Mouse (Mus musculus) kidney, postnatal 0 days (tissue): ENCODE measurements around the gene Mettl21e. TPM values are rescaled to one million over a fixed set of nuclear protein-coding genes. Genes with fewer than 3 reads are reported as not detected.

ENCODE experiments used
- ATAC-seq: fragments of 200-750 bp; cut with Nextera tagmentation; replicated peaks from 2 replicates; pipeline ENCODE4 v1.8.0; 2017; ENCODE audit warnings: low read depth, moderate number of reproducible peaks, moderate TSS enrichment, moderate library complexity; ENCODE audit not compliant: low FRiP score
- DNase-seq: peaks from one replicate; pipeline ENCODE4 v3.0.0-alpha.2; 2016; ENCODE audit warnings: low spot score
- H3K27ac ChIP-seq: fragments of 300-500 bp; sonication (generic); 2 replicates; pipeline ENCODE4 v1.5.1; 2014; ENCODE audit warnings: mild to moderate bottlenecking
- H3K27me3 ChIP-seq: fragments of 300-500 bp; sonication (generic); 2 replicates; pipeline ENCODE4 v1.6.1; 2014; ENCODE audit warnings: low read length, mixed read lengths; ENCODE audit not compliant: insufficient read depth
- H3K36me3 ChIP-seq: fragments of 300-500 bp; sonication (generic); 2 replicates; pipeline ENCODE4 v1.6.1; 2014; ENCODE audit warnings: low read length, mixed read lengths; ENCODE audit not compliant: insufficient read depth
- H3K4me1 ChIP-seq: fragments of 300-500 bp; sonication (generic); replicated peaks from 2 replicates; pipeline ENCODE4 v1.6.1; 2014; ENCODE audit warnings: antibody characterized with exemption, low read length, mixed read lengths; ENCODE audit not compliant: insufficient read depth
- H3K4me2 ChIP-seq: fragments of 300-500 bp; sonication (generic); 2 replicates; pipeline ENCODE4 v1.6.1; 2014; ENCODE audit warnings: mild to moderate bottlenecking, low read length, moderate library complexity, mixed read lengths
- H3K4me3 ChIP-seq: fragments of 300-500 bp; sonication (generic); replicated peaks from 2 replicates; pipeline ENCODE4 v1.5.1; 2014; ENCODE audit warnings: low read depth, low read length
- H3K9ac ChIP-seq: fragments of 300-500 bp; sonication (generic); 2 replicates; pipeline ENCODE4 v1.6.1; 2014; ENCODE audit warnings: low read depth, low read length
- H3K9me3 ChIP-seq: fragments of 300-500 bp; sonication (generic); replicated peaks from 2 replicates; pipeline ENCODE4 v1.6.1; 2016; ENCODE audit warnings: low read length, inconsistent platforms, mixed read lengths
- CTCF ChIP-seq: IDR thresholded peaks from 2 replicates; pipeline ENCODE4 v1.5.1; 2016; ENCODE audit warnings: antibody characterized with exemption, low read depth, mild to moderate bottlenecking, moderate library complexity
- WGBS: fragments of 180-500 bp; shearing (Covaris S2); extraction: QIAGEN DNeasy Blood & Tissue Kit; methylation state at CpG from one replicate; pipeline ENCODE4 v1.1.7; 2014; 5-methylcytosine and 5-hydroxymethylcytosine counted together
- polyA plus RNA-seq: library from polyadenylated mRNA; unstranded; fragments of >200 nt; fragmentation: Nextera tagmentation; extraction: Ambion mirVana; gene quantifications from 2 replicates; pipeline ENCODE4 v1.2.1, GENCODE M21; 2015

Gene Mettl21e
- polyA plus RNA-seq, 1 experiment from 2014 or later: not detected

- Histone ChIP-seq H3K4me3 (no peak overlapping the region), H3K27ac (no peak overlapping the region), H3K9ac (no peak overlapping the region), H3K9me3 (no peaks in the 10 kb centered on the region), H3K36me3 (no peaks in the 10 kb centered on the region), H3K4me2 (no peak overlapping the region), H3K27me3 (no peaks in the 10 kb centered on the region), H3K4me1 (no peaks in the 10 kb centered on the region)
- ATAC-seq (no peak), DNase-seq (no peak)
- 57% methylated on average over 2 of the region's 2 CpGs for WGBS
- no peak for TF ChIP-seq CTCF
Measured at GRCm38 (mm10) chr1:44217118-44217517, 1.6 kb downstream of the Mettl21e start.

DNA sequence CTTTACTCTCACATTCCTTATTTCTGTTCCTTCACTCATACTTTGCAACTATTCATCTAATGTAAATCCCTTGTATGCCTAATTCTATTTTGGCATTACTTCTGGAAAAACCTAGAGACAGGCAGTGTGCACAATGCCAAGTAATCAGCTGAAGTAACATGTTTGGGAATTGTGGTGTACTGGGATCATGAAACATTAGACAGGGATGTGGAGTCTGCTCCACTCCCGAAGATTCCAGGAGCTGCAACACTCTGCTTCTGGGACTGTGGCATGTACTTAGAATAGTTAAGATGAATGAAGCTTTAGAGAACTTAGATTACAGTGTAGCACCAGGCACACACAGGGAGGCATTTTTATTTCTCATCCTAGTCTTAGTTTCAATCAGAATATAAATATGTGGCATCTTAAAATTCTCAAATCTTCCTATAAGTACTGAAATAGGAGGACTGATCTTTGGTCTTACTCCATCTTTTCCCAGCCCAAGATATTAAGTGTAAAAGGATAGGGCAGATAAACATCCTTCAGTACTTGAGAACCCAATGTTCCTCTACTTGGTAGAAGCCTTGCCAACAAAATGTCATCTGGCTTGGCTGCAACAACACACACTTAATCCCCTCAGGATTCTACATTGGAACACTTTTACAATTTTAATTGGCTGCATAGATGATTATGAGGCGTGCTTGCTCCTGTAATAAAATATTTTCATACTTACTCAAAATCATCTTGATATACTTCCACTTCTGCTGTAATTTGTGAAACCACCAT is 2.2 kb downstream of the Mettl21e start:
- Histone ChIP-seq H3K4me3 (no peak overlapping the region), H3K9me3 (no peaks in the 10 kb centered on the region), H3K27ac (no peak overlapping the region), H3K27me3 (no peaks in the 10 kb centered on the region), H3K36me3 (no peaks in the 10 kb centered on the region), H3K9ac (no peak overlapping the region), H3K4me2 (no peak overlapping the region), H3K4me1 (no peaks in the 10 kb centered on the region)
- 55% methylated on average over 2 of the region's 2 CpGs for WGBS
- ATAC-seq: no peak
- no peak for TF ChIP-seq CTCF
- peak; percentile 25 for DNase-seq

GRCm38 (mm10) chr1:44214443-44214842 is 4.3 kb downstream of the Mettl21e start:
- WGBS: 53% methylated on average over 2 of the region's 2 CpGs
- Histone ChIP-seq H3K27ac (no peak overlapping the region), H3K4me1 (no peaks in the 10 kb centered on the region), H3K9ac (no peak overlapping the region), H3K4me2 (no peak overlapping the region), H3K9me3 (no peaks in the 10 kb centered on the region), H3K36me3 (no peaks in the 10 kb centered on the region), H3K4me3 (no peak overlapping the region), H3K27me3 (no peaks in the 10 kb centered on the region)
- TF ChIP-seq CTCF: no peak
- DNase-seq: no peak
- ATAC-seq: no peak

DNA sequence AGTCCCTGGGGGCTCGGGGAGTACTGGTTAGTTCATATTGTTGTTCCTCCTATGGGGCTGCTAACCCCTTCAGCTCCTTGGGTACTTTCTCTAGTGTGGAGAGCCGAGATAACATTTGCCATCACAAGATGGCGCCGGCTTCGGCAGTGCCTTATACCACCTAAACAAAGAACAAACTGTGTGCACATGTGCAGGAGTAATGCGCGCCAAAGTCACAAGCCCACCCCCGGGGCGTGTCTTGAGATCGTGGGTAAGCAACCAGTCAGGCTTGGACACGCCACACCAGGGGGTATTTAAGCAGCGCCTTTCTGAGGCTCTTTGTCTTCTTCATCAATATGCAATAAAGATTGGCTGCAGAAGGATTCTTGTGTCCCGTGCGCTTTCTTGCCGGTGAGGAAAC is 15.9 kb downstream of the Mettl21e start:
- ATAC-seq (no peak), DNase-seq (no peak)
- no peak overlapping the region for H3K4me3 ChIP-seq
- no peak for TF ChIP-seq CTCF
- no peaks in the 10 kb centered on the region for H3K36me3 ChIP-seq
- no peaks in the 10 kb centered on the region for H3K4me1 ChIP-seq
- no peaks in the 10 kb centered on the region for H3K27me3 ChIP-seq
- H3K9me3 ChIP-seq: no peaks in the 10 kb centered on the region
- H3K4me2 ChIP-seq: no peak overlapping the region
- no peak overlapping the region for H3K9ac ChIP-seq
- WGBS: 92% methylated on average over 15 of the region's 15 CpGs
- H3K27ac ChIP-seq: no peak overlapping the region

DNA sequence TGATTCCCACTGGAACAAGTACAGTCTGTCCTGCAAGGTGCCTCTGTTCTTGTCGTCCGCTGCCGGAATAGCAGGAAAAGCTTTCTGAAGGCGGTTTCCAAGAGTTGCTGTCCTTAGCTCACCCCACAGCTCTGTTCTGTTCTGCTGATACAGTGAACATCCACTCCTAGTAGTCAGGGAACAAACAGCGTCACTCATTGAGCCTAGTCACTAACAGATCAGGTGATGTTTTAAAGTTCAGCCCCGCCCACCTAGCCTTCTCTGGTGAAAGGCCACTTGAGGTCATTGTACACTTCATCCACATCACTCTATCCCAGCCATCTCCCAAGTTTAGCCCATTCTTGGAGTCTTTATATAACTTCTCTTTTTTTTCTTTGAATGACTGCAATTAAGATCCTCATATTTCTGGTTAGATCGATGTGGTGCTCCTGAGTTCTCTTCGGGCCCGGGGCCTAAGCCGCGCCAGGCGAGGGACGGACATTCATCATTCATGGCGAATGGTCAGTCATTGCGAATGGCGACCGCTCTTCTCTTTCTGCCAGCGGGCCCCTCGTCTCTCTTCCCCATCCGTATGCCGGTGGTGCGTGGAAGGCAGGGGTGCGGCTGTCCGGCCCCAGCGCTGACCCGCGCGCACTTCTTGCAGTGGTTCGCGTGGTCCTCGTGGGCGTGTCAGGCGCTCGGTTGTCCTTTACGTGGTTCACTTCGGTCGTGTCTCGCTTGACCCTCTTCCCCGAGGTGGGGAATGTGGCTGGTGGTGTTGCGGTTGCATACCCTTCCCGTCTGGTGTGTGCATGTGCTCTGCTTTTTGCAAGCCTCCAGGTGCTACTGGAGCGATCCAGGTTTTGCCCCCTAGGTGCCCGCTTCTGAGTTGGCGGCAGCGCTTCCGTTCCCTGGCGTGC is 20.2 kb downstream of the Mettl21e start:
- TF ChIP-seq CTCF: no peak
- no peaks in the 10 kb centered on the region for H3K36me3 ChIP-seq
- H3K27me3 ChIP-seq: no peaks in the 10 kb centered on the region
- DNase-seq (peak; percentile 7), ATAC-seq (peak; percentile 84)
- H3K27ac ChIP-seq: no peak overlapping the region
- H3K4me1 ChIP-seq: no peaks in the 10 kb centered on the region
- 0 out of 2 replicates have a peak overlapping the region, but pooled peaks have one; percentile 27 for H3K9ac ChIP-seq
- H3K4me3 ChIP-seq: peak overlapping the region; percentile 42
- H3K4me2 ChIP-seq: peak overlapping the region; percentile 85
- WGBS: 17% methylated on average over 47 of the region's 47 CpGs
- no peaks in the 10 kb centered on the region for H3K9me3 ChIP-seq

DNA sequence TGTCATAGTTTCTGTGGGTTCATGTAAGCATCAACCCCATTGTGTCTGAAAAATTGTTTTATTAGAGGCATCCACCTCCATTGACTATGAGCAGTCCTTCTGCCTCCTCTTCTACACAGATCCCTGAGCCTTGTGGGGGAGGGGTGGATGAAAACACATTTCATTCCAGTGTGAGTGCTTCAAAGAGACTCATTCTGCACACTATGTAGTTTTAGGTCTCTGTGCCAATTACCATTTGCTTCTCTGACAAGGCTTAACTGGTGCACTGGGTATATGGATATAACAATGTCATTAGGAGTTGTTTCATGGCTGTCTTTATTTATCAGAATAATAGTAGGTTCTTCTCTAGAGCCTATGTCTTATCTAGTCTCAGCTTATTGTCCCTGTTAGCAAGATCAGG is 32.4 kb downstream of the Mettl21e start:
- Histone ChIP-seq H3K27ac (no peak overlapping the region), H3K4me2 (no peak overlapping the region), H3K4me1 (no peaks in the 10 kb centered on the region), H3K9me3 (no peaks in the 10 kb centered on the region), H3K4me3 (no peak overlapping the region), H3K9ac (no peak overlapping the region), H3K27me3 (no peaks in the 10 kb centered on the region), H3K36me3 (peaks cover 5% of the 10 kb centered on the region; the same call in 1 of the 2 replicates)
- no peak for DNase-seq
- no peak for TF ChIP-seq CTCF
- ATAC-seq: no peak
